Mouse (Mus musculus): Measurements from ENCODE around the gene Susd5. TPM values are rescaled to one million over a fixed set of nuclear protein-coding genes. Genes with fewer than 3 reads are reported as not detected.
"Not testable (repeated sequence)": the region's sequence is repeated elsewhere in the genome, so short reads cannot be mapped to it uniquely, and the experiment has no call there.

Susd5 gene
- total RNA-seq, 2 experiments from 2014 or later = 1.2 to 1.4 TPM

DNA sequence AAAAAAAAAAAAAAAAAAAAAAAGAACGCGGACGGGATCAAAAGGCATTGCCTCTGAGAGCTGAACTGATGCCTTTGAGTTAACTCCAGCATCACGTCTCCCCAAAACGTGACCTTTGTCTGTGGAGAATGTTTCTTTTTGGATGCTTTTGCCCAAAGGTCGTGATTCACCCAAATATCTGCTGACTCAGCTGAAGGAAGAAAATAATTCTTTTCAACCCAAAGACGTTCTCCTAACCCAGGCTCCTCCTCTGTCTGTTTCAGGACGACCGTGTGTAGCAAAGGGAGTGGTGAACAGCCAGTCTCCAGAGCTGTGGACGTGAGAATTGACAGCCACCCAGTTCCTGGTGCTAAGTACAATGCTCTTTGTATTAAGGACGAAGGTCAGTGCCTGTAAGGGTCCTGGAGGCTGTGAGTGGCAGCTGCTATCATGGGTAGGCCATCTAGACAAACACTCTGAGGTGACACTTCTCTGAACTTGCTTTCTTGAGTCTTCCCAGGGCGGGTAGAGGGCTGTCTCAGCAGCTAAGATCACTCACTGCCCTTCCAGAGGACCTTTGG, 11.6 kb downstream of the Susd5 start:
- DNase-seq = no peak
- intact Hi-C loops (cut with DNase I) = no loop called here

- intact Hi-C loops (cut with DNase I) = no loop called here
- DNase-seq = no peak
Observed at GRCm38 (mm10) chr9:114069372-114069771, 12.4 kb downstream of the Susd5 start.

DNA sequence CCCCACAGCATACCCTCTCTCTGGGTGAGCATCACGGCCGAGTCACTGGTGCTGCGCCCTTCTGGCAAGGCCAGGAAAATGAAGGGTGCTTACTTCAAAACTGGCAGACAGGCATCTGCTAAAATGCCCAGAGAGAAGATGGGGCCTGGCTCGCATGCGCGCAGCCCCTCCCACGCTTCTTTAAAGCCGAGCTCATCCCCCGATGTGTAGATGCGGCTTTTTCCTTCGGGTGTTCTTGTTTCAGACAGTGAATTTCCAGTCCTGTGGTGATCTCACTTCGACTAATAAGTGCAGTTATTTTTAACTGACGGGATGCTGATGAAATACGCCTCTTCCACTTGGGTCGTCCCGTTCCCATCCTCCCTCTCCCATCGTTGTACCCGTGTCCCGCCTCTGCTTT, 16.7 kb downstream of the Susd5 start:
- intact Hi-C loops (cut with DNase I) = no loop called here
- DNase-seq = no peak

DNA sequence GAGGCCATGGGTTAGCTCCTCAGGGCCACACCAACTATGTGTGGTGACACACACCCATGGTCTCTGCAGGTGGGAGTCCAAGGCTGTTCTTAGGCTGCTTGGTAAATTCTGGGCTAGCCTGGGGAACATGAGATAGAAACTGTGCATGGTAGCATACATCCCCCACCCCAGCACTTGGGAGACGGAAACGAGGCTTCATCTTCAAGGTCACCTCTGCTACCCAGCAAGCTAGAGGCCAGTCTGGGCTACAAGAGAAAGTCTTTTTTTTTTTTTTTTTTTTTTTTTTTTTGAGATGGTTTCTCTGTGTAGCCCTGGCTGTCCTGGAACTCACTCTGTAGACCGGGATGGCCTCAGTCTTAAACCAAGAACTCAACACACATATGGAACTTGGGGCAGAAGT, 29.5 kb downstream of the Susd5 start:
- DNase-seq = no peak
- intact Hi-C loops (cut with DNase I) = no loop called here

DNA sequence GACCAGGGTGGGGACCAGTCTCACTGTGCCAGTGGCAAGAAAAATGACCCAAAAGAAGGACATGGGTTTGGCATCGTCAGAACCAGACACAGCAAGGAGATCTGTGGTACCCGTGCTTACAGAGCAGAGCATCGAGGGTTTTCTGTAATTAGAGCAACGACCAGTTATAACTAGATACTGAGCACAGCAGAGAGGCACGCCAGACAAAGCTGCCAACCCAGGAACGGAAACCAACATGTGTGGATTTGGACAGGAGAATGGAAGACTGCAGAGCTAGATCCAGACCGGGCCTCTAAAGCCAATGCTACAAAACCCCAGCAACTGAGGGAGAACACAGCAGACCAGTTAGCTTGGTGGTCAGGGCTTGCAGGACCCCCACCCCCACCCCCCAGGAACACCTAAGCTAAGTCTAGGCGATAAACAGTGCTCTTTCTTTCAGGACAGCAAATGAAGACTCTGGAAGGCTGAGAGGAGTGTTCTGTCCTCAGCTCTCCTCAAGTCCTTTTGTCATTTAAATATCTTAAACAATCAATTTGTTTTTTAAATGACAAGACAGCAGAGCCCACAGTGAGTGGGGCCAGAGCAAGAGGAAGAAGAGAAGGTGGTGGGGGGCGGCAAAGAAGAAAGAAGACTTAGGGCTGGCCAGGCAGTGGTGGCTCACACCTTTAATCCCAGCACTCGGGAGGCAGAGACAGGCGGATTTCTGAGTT, 30.3 kb downstream of the Susd5 start:
- DNase-seq = no peak
- intact Hi-C loops (cut with DNase I) = no loop called here

- DNase-seq; intact Hi-C loops (cut with DNase I): not testable (repeated sequence)
Observed at GRCm38 (mm10) chr9:114088885-114089284, 31.9 kb downstream of the Susd5 start.

DNA sequence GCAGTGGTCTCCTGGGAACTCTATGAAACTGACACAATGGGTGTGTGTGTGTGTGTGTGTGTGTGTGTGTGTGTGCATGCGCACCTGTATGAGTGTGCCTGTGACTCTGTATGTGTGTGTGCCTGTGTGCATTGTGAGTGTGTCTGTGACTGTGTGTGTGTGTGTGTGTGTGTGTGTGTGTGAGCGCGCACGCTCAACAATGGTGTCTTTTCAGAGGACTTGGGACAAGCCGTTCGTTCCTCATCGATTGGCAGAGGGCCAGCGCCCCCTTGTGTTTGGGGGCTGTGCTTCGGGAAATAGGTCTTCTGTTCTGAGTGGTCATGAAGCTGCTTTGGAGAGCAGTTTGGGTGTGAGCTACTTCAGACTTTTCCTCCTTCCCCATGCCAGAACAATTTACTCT, 35.2 kb downstream of the Susd5 start:
- DNase-seq; intact Hi-C loops (cut with DNase I): not testable (repeated sequence)

GRCm38 (mm10) chr9:114094854-114095253, 37.9 kb downstream of the Susd5 start:
- no peak for DNase-seq
- intact Hi-C loops (cut with DNase I) = no loop called here

GRCm38 (mm10) chr9:114098716-114099302, 41.9 kb downstream of the Susd5 start:
- intact Hi-C loops (cut with DNase I) = no loop called here
- no peak for DNase-seq

- intact Hi-C loops (cut with DNase I) = loop anchor here (10.0 kb wide), 2 partner anchors 365 to 395 kb away; partner anchors contain the start of gene Clasp2
- no peak for DNase-seq
Observed at GRCm38 (mm10) chr9:114110268-114110667, 53.3 kb downstream of the Susd5 start.

DNA sequence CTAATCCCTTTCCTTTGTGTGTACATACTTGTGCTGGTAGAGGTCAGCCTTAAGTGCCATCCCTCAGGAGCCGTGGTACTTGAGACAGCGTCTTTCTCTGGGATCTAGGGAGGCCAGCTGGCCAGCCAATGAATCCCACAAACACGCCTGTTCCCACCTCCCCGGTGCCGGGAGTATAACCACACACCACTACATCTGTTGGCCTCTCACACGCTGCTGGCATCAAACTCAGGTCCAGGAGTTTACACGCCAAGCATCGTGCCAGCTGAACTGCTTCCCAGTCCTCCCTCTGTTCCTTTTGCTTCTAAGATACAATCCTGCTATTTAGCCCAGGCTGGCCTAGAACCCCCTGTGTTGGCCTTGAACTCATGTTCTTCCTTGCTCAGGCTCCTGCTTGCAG, 54.2 kb downstream of the Susd5 start:
- no peak for DNase-seq
- intact Hi-C loops (cut with DNase I) = loop anchor here (10.0 kb wide), 2 partner anchors 366 to 396 kb away; partner anchors contain the start of gene Clasp2

- intact Hi-C loops (cut with DNase I) = loop anchor here (10.0 kb wide), 2 partner anchors 367 to 397 kb away; partner anchors contain the start of gene Clasp2
Observed at GRCm38 (mm10) chr9:114112226-114112625, 55.3 kb downstream of the Susd5 start.

GRCm38 (mm10) chr9:114113911-114114623, 57.1 kb downstream of the Susd5 start:
- intact Hi-C loops (cut with DNase I) = loop anchor here (10.0 kb wide), 2 partner anchors 369 to 399 kb away; partner anchors contain the start of gene Clasp2
- no peak for DNase-seq

More at GRCm38 (mm10) chr9:114112226-114112625, 55.3 kb downstream of the Susd5 start:
- DNase-seq = no peak

DNA sequence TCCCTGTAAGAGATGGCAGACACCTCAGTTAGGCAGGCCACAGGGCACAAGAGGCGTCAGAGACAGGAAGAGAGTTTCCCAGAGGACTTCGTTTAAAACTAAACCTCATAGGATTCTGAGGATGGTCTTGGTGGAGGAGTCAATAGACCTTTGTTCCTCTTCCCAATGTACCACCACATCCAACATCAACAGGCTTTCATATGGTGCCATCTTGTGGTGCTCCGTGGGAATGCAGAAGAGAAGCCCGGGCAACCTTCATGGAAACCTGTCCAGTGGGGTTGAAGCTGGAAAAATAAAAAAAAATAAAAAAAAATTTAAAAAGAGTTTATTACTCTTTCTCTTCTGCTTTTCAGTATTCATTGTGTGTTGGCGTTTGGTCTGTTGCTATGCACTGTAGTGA, 59.7 kb downstream of the Susd5 start:
- DNase-seq = peak; percentile 62 to 71
- intact Hi-C loops (cut with DNase I) = loop anchor here (1.0 to 10.0 kb wide), 3 partner anchors 126 to 402 kb away; partner anchors contain the start of gene Clasp2

- intact Hi-C loops (cut with DNase I) = loop anchor here (5.0 kb wide), 1 partner anchor 189 kb away; no protein-coding TSS in a partner anchor
- not testable (repeated sequence) for DNase-seq
Observed at GRCm38 (mm10) chr9:114122862-114123261, 65.9 kb downstream of the Susd5 start.

DNA sequence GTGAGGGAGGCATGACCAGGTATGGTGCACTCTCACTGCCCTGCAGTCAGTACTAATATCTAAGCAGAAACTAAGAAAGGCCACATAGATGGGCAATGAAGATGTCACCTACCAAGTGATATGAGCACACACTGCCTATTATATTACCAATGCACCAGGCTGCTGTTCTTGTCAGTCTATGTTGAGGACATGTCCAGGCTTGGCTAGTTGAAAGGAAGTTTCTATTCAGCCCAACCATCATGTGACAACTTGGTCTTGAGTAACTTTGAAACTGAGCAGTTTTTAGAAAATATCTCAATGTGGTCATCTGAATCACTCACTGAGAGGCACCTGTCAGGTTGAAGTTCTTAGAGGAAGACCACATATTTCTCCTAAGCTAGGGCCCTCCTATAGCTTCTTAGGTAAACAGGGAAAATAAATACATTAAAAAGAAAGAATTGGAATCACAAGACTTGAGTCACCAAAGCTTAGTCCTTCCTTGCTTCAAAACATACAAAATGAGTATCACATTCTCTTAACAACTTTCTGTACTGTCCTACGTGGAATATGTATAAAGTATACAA, 72.4 kb downstream of the Susd5 start:
- intact Hi-C loops (cut with DNase I); DNase-seq: not testable (repeated sequence)

Measured in heart, postnatal 36 days (tissue).